Mouse (Mus musculus) forebrain, postnatal 0 days (tissue): ENCODE data around the gene Olfr282. TPM values are rescaled to one million over a fixed set of nuclear protein-coding genes. Genes with fewer than 3 reads are reported as not detected.
"Not testable (repeated sequence)": the region's sequence is repeated elsewhere in the genome, so short reads cannot be mapped to it uniquely, and the experiment has no call there.

Experiments used
- ATAC-seq: fragments of 200-750 bp; cut with Nextera tagmentation; 2 replicates; pipeline ENCODE4 v1.8.0; 2017; ENCODE audit warnings: mild to moderate bottlenecking, moderate library complexity
- DNase-seq: peaks from one replicate; pipeline ENCODE4 v3.0.0-alpha.2; 2015
- H3K27ac ChIP-seq: fragments of 300-500 bp; sonication (generic); 2 replicates; pipeline ENCODE4 v1.5.1; 2014; ENCODE audit warnings: low read depth, mild to moderate bottlenecking, antibody characterized with exemption, low read length, moderate library complexity, mixed read lengths
- H3K27me3 ChIP-seq: fragments of 300-500 bp; sonication (generic); 2 replicates; pipeline ENCODE4 v1.6.1; 2014; ENCODE audit warnings: mild to moderate bottlenecking, low read length, mixed read lengths; ENCODE audit not compliant: insufficient read depth
- H3K36me3 ChIP-seq: fragments of 300-500 bp; sonication (generic); 2 replicates; pipeline ENCODE4 v1.6.1; 2014; ENCODE audit warnings: mild to moderate bottlenecking, moderate library complexity; ENCODE audit not compliant: insufficient read depth
- H3K4me1 ChIP-seq: fragments of 300-500 bp; sonication (generic); 2 replicates; pipeline ENCODE4 v1.6.1; 2014; ENCODE audit warnings: antibody characterized with exemption; ENCODE audit not compliant: insufficient read depth
- H3K4me2 ChIP-seq: fragments of 300-500 bp; sonication (generic); 2 replicates; pipeline ENCODE4 v1.6.1; 2014; ENCODE audit warnings: low read depth, mild to moderate bottlenecking, moderate library complexity
- H3K4me3 ChIP-seq: fragments of 300-500 bp; sonication (generic); 2 replicates; pipeline ENCODE4 v1.5.1; 2014; ENCODE audit warnings: low read depth, low read length, mixed read lengths
- H3K9ac ChIP-seq: fragments of 300-500 bp; sonication (generic); 2 replicates; pipeline ENCODE4 v1.6.1; 2014; ENCODE audit warnings: mild to moderate bottlenecking
- H3K9me3 ChIP-seq: fragments of 300-500 bp; sonication (generic); 2 replicates; pipeline ENCODE4 v1.6.1; 2016; ENCODE audit warnings: low read length
- CTCF ChIP-seq: sonication (generic); IDR thresholded peaks from 2 replicates; pipeline ENCODE4 v1.5.1; 2016; ENCODE audit warnings: antibody characterized with exemption, control low read depth, low read depth
- WGBS: fragments of 180-500 bp; shearing (Covaris S2); extraction: QIAGEN DNeasy Blood & Tissue Kit; methylation state at CpG from one replicate; pipeline ENCODE4 v1.1.7; 2014; 5-methylcytosine and 5-hydroxymethylcytosine counted together
- polyA plus RNA-seq: library from polyadenylated mRNA; unstranded; fragments of >200 nt; fragmentation: Nextera tagmentation; extraction: Ambion mirVana; gene quantifications from 2 replicates; pipeline ENCODE4 v1.2.1, GENCODE M21; 2015
- total RNA-seq: library from RNA; depleted of rRNA; stranded (reverse); fragments of >200 nt; gene quantifications from 2 replicates; pipeline ENCODE4 v1.2.3, GENCODE M21; 2014; rRNA removed

Olfr282 gene
- total RNA-seq (not detected in 2 replicates), polyA plus RNA-seq (not detected in 2 replicates)

DNA sequence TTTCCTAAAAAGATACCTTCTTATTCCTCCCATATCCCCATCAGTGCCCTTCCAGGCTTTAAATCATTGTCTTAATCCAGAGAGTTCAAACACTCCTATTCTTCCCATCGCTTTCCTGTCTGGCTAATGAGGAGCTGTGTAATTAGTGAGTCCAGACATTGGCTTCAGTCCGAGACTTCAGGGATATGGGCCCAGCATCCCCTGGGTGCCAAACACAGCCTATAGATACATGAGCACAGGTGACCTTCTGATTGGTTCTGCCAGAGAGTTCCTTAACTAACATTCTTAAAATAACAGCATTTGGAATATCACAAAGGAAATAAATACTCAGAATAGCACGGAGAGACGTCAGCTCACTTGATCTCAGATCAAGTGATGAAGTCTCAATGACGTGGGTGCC, at the start of gene Olfr282:
Gene Olfr282 (plus strand): TSS at position 301 of the 400 bp plus-strand sequence.
- H3K27ac ChIP-seq, H3K27me3 ChIP-seq, H3K9me3 ChIP-seq, H3K36me3 ChIP-seq, H3K4me1 ChIP-seq, H3K4me3 ChIP-seq, H3K4me2 ChIP-seq, ATAC-seq, H3K9ac ChIP-seq, DNase-seq: not testable (repeated sequence)
- WGBS, result 51% methylated on average over 5 of the region's 5 CpGs

- no peak overlapping the region for H3K4me2 ChIP-seq
- DNase-seq, result no peak
- H3K27me3 ChIP-seq, result no peaks in the 10 kb centered on the region
- H3K4me1 ChIP-seq, result no peaks in the 10 kb centered on the region
- no peaks in the 10 kb centered on the region for H3K36me3 ChIP-seq
- WGBS, result 77% methylated on average over 2 of the region's 2 CpGs
- no peaks in the 10 kb centered on the region for H3K9me3 ChIP-seq
- no peak for ATAC-seq
- no peak for TF ChIP-seq CTCF
- no peak overlapping the region for H3K27ac ChIP-seq
- H3K4me3 ChIP-seq, result no peak overlapping the region
- H3K9ac ChIP-seq, result no peak overlapping the region
Measured at GRCm38 (mm10) chr15:98387621-98388020, 43.4 kb upstream of the Olfr282 start.

DNA sequence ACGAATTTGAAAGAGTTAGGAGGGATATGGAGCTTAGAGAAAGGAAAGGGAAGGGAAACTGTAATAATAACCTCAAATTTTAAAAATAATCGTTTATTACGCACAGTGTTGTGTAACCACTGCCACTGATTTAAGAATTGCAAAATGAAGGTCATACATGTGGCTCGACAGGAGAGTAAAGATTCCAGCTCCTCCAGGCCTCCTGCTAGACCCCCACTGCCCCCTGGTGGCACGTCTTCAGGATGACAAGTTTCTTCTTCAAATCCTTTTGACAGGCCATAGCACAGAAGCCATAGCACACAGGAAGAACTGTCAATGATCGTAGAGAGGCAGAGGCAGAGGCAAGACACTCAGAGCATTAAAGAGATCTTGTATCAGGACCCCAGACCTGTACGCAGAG, 41.2 kb upstream of the Olfr282 start:
- DNase-seq, result peak; percentile 85
- peak; percentile 60 for ATAC-seq
- 29% methylated on average over 7 of the region's 7 CpGs for WGBS

DNA sequence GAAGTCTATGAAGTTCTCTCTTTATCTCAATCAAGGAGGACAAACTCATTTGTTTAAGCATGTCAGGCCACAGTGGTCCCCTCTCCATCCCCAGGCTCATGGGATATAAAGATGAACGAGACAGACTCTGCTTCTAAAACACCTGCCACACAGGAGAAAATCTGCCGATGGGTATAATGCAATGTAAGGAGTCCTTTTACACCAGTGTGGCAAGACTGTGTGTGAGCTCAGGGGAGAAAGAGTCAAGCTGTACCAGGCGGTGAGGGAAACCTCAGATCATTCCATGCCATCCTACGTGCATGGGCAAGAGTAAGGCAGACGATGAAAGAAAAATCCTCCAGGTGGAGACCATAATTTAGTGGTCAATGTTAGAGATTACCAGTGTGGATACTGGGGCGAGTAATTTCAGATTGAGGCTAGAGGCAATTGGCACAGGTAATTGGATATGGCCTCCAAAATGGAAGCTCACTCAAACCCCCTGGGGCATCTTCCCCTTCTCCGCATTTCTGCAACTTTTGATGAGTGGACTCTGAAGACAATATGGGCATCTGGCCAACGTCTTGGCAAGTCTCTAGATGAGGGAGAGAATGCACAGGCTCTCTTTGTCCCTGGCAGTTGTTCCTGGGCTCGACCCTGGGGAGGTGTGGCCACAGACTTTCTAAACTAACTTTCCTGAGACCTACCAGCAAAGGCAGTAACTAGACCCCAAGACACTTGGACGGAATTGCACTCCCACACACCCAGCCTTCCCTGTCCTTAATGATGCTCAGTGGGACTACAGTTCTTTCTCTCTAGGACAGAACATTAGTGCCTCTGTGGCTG, 39.7 kb upstream of the Olfr282 start:
- Histone ChIP-seq H3K27ac (no peak overlapping the region), H3K4me1 (no peaks in the 10 kb centered on the region), H3K9ac (no peak overlapping the region), H3K36me3 (no peaks in the 10 kb centered on the region), H3K4me3 (no peak overlapping the region), H3K4me2 (no peak overlapping the region), H3K9me3 (no peaks in the 10 kb centered on the region), H3K27me3 (no peaks in the 10 kb centered on the region)
- TF ChIP-seq CTCF, result no peak
- no peak for DNase-seq
- no peak for ATAC-seq
- 66% methylated on average over 10 of the region's 10 CpGs for WGBS

More for the DNA sequence above, 41.2 kb upstream of the Olfr282 start:
- Histone ChIP-seq H3K4me2 (no peak overlapping the region), H3K36me3 (no peaks in the 10 kb centered on the region), H3K4me1 (no peaks in the 10 kb centered on the region), H3K27me3 (no peaks in the 10 kb centered on the region), H3K4me3 (no peak overlapping the region), H3K9ac (no peak overlapping the region), H3K9me3 (no peaks in the 10 kb centered on the region), H3K27ac (no peak overlapping the region)
- peak; percentile 94 for TF ChIP-seq CTCF

- ATAC-seq (no peak), DNase-seq (no peak)
- H3K4me2 ChIP-seq, result no peak overlapping the region
- H3K9me3 ChIP-seq, result no peaks in the 10 kb centered on the region
- H3K27ac ChIP-seq, result no peak overlapping the region
- H3K36me3 ChIP-seq, result no peaks in the 10 kb centered on the region
- no peak for TF ChIP-seq CTCF
- WGBS, result 29% methylated on average over 2 of the region's 2 CpGs
- no peak overlapping the region for H3K9ac ChIP-seq
- H3K4me1 ChIP-seq, result no peaks in the 10 kb centered on the region
- H3K27me3 ChIP-seq, result no peaks in the 10 kb centered on the region
- H3K4me3 ChIP-seq, result no peak overlapping the region
Measured at GRCm38 (mm10) chr15:98391903-98392187, 39.2 kb upstream of the Olfr282 start.

DNA sequence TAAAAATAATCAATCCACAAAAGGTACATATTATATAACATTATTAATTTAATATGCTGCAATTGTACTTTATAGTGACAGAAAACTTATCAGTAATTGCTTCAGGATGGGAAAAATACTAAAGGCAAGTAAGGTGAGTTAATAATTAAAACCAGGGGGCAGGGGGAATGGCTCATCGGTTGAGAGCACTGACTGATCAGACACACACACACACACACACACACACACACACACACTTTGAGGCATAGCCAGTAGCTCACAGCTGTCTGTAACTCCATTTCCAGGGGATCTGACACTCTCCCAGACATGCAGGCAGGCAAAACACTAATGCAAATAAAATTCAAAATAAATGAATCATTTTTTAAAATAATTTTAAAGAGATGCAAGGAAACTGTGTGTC, 33.9 kb upstream of the Olfr282 start:
- Histone ChIP-seq H3K4me1 (no peaks in the 10 kb centered on the region), H3K27me3 (no peaks in the 10 kb centered on the region), H3K36me3 (no peaks in the 10 kb centered on the region), H3K4me3 (no peak overlapping the region), H3K9ac (no peak overlapping the region), H3K4me2 (no peak overlapping the region), H3K9me3 (no peaks in the 10 kb centered on the region), H3K27ac (no peak overlapping the region)
- DNase-seq (no peak), ATAC-seq (no peak)
- TF ChIP-seq CTCF, result no peak
- WGBS, result 87% methylated on average over 1 of the region's 1 CpGs

DNA sequence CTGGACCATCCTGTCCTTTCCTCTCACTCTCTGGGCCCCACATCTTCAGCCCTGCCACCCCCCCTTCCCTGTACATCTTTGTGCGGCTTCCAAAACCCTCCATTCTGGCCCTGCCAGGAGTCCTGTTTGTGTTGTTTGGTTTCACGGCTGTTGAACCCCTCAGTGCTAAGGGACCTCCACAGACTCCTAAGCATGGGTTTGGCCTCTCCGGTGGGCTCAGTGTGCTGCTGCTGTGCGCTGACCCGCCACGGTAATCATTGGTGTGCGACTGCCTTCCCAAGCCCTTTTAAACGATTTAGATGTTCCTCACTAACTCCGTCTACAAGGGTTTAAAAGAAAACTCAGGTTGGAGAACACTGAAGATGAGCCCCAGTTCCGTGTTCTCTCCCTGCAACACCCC, 28.7 kb upstream of the Olfr282 start:
- Histone ChIP-seq H3K4me1 (no peaks in the 10 kb centered on the region), H3K4me3 (no peak overlapping the region), H3K27me3 (no peaks in the 10 kb centered on the region), H3K4me2 (no peak overlapping the region), H3K36me3 (no peaks in the 10 kb centered on the region), H3K9ac (no peak overlapping the region), H3K9me3 (no peaks in the 10 kb centered on the region), H3K27ac (no peak overlapping the region)
- no peak for TF ChIP-seq CTCF
- WGBS, result 86% methylated on average over 10 of the region's 10 CpGs
- ATAC-seq, result no peak
- DNase-seq, result no peak
